Mouse (Mus musculus): ENCODE data around the gene Blzf1. TPM values are rescaled to one million over a fixed set of nuclear protein-coding genes. Genes with fewer than 3 reads are reported as not detected.

Blzf1 gene
- polyA plus RNA-seq (2011; ENCODE audit: insufficient read depth, insufficient read length, low replicate concordance, missing spikeins) = 3.7 and 7.4 TPM in 2 replicates

DNA sequence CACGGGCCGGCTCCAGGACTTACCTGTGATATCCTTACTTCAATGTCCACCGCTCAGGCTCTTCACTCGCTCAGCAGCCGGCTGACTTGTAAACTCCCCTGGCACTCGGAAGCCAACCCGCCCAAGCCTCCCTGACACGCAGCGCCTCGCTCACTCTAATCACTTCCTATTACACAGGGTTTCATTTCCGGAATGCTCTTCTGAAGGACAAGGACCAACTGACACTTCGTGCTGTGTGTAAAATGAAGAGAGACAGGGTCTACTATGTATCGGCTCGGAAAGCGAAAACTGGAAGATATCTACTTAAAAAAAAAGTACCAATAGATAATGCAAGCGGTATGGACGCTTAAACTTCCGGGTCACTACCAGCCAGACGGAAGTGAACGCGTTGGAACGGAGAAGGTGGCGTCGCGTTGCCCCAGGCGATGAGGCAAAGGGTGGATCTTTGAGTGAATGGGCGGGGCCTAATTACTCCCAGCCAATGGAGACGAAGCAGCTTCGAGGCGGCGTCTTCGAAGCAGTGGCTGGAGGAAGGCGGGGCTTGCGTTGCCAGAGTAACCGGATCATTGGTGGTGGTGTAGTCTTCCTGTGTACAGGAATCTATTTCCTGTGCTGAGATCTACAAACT is at the start of gene Blzf1:
Gene Blzf1 (minus strand): TSS at position 366 of the 628 bp plus-strand sequence.
- WGBS = under 1% methylated on average over 35 of the region's 35 CpGs
- Histone ChIP-seq H3K4me3 (replicated peaks; ENCODE audit: control insufficient read depth, low read depth, low read length) (peak within 1 kb of the TSS; percentile 87), H3K4me1 (ENCODE audit: control insufficient read depth, insufficient read depth, low read length) (peaks cover 1% of the 10 kb centered on the region; the same call in 1 of the 2 replicates), H3K27ac (ENCODE audit: control insufficient read depth, insufficient read depth, low read depth, low read length, poor library complexity) (peak within 1 kb of the TSS; percentile 56; the same call in 1 of the 2 replicates)
- TF ChIP-seq POLR2A (IDR thresholded peaks at IDR 0.05; ENCODE audit: borderline replicate concordance, control insufficient read depth, low read depth, low read length) (peak; percentile 62; the same call in 1 of the 2 replicates), CTCF (IDR thresholded peaks at IDR 0.05; ENCODE audit: control insufficient read depth, insufficient read depth, low read length) (0 out of 2 replicates have a peak, but pooled peaks have one; percentile 2)

DNA sequence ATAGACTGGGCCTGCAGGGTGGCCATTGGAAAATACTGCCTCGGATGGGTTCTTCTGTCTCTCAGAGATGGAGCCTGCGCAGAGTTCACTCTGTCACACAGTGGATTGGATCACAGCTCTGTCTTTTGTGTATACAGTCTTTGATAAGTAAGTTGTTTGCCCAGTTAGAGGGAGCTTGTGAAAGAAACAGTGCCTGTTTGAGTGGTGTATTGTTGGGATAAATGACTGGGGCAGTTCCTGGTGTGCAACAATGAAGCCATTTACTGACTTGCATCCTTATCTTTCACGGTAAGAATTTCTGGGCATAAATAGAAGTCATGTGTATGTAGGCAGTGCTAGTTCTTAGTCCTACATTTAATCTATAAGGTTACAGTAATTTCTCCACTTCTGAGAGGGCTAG is 46.2 kb upstream of the Blzf1 start:
- 85% methylated on average over 3 of the region's 3 CpGs for WGBS
- Histone ChIP-seq H3K4me3 (replicated peaks; ENCODE audit: control insufficient read depth, low read depth, low read length) (no peak overlapping the region), H3K4me1 (ENCODE audit: control insufficient read depth, insufficient read depth, low read length) (no peaks in the 10 kb centered on the region), H3K27ac (ENCODE audit: control insufficient read depth, insufficient read depth, low read depth, low read length, poor library complexity) (no peak overlapping the region)
- TF ChIP-seq POLR2A (IDR thresholded peaks at IDR 0.05; ENCODE audit: borderline replicate concordance, control insufficient read depth, low read depth, low read length) (no peak), CTCF (IDR thresholded peaks at IDR 0.05; ENCODE audit: control insufficient read depth, insufficient read depth, low read length) (no peak)

DNA sequence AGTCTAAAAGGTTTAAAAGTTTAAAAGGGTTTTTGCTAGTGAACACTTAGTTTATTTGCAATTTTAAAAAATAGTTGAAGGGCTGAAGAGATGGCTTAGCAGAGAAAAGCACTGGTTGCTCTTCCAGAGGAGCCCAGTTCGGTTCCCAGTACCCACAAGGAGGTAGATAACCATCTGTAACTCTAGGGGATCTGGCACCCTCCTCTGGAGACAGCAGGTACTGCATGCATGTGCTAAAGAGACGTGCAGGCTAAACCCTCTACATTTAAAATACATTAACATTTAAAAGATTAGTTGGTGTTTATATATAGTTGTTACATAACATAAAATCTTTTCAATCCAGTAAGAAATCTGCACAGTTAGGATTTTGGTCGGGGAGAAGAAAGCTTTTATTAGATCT is 34.9 kb upstream of the Blzf1 start:
- TF ChIP-seq CTCF (IDR thresholded peaks at IDR 0.05; ENCODE audit: control insufficient read depth, insufficient read depth, low read length) (peak; percentile 52; the same call in 1 of the 2 replicates), POLR2A (IDR thresholded peaks at IDR 0.05; ENCODE audit: borderline replicate concordance, control insufficient read depth, low read depth, low read length) (no peak)
- 78% methylated on average over 3 of the region's 3 CpGs for WGBS
- H3K4me3 ChIP-seq (replicated peaks; ENCODE audit: control insufficient read depth, low read depth, low read length) = no peak overlapping the region
- no peaks in the 10 kb centered on the region for H3K4me1 ChIP-seq (ENCODE audit: control insufficient read depth, insufficient read depth, low read length)
- H3K27ac ChIP-seq (ENCODE audit: control insufficient read depth, insufficient read depth, low read depth, low read length, poor library complexity) = no peak overlapping the region

DNA sequence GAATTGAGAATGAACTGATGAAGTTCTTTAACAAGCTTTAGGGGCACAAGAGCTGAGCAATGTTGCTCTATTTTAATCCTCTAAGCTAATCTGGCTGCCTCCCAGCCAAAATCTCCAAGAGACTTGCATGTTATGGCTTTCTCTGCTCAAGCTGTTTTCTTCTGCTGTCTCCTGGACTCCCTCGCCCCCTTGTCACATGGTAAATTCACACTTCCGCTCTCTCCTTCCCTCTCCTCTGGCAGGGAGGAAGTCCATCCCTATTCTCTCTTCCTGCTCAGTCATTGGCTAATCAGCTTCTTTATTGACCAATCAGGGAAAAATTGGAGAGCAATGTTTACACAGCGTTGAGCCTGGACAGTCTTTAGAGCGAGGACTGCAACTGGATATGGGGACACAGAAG is 28.6 kb upstream of the Blzf1 start:
- 79% methylated on average over 4 of the region's 4 CpGs for WGBS
- Histone ChIP-seq H3K27ac (ENCODE audit: control insufficient read depth, insufficient read depth, low read depth, low read length, poor library complexity) (no peak overlapping the region), H3K4me1 (ENCODE audit: control insufficient read depth, insufficient read depth, low read length) (no peaks in the 10 kb centered on the region; the same call in 1 of the 2 replicates), H3K4me3 (replicated peaks; ENCODE audit: control insufficient read depth, low read depth, low read length) (no peak overlapping the region)
- TF ChIP-seq POLR2A (IDR thresholded peaks at IDR 0.05; ENCODE audit: borderline replicate concordance, control insufficient read depth, low read depth, low read length) = no peak
- no peak for TF ChIP-seq CTCF (IDR thresholded peaks at IDR 0.05; ENCODE audit: control insufficient read depth, insufficient read depth, low read length)

DNA sequence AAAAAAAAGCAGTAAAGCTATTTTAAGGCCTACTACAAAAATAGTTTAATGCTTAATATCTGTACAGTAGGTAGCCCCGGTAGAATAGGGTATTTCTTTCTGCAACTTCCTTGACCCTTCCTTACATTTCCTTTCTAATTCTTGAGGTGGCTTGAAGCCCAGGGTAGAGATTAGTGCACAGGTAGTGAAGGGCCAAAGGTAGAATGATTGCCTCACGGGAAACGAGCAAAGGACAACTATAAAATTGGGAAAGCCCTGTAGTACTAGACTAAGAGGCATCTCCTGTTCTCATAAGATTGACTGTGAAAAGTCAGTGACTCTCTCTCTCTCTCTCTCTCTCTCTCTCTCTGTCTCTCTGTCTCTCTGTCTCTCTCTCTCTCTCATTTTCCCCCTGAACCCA is 28.1 kb upstream of the Blzf1 start:
- TF ChIP-seq POLR2A (IDR thresholded peaks at IDR 0.05; ENCODE audit: borderline replicate concordance, control insufficient read depth, low read depth, low read length) (no peak), CTCF (IDR thresholded peaks at IDR 0.05; ENCODE audit: control insufficient read depth, insufficient read depth, low read length) (no peak)
- H3K4me1 ChIP-seq (ENCODE audit: control insufficient read depth, insufficient read depth, low read length) = no peaks in the 10 kb centered on the region; the same call in 1 of the 2 replicates
- H3K4me3 ChIP-seq (replicated peaks; ENCODE audit: control insufficient read depth, low read depth, low read length) = no peak overlapping the region
- 73% methylated on average over 3 of the region's 3 CpGs for WGBS
- no peak overlapping the region for H3K27ac ChIP-seq (ENCODE audit: control insufficient read depth, insufficient read depth, low read depth, low read length, poor library complexity)

DNA sequence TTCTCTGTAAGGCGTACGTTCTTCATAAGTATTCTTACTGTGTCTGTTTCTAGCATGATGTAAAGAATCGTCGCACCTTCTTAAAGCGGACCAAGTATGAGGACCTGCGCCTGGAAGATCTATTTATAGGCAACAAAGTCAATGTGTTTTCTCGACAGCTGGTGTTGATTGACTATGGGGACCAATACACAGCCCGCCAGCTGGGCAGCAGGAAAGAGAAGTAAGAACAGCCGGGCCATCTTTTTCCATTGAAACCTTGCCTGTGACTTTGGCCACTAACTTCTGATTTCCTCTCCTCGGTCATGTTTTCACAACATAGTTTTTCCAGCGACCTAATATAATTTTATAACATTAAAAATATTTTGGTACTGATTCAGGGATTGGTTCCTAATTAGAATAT is 25.3 kb upstream of the Blzf1 start:
- 84% methylated on average over 11 of the region's 11 CpGs for WGBS
- no peak overlapping the region for H3K27ac ChIP-seq (ENCODE audit: control insufficient read depth, insufficient read depth, low read depth, low read length, poor library complexity)
- H3K4me1 ChIP-seq (ENCODE audit: control insufficient read depth, insufficient read depth, low read length) = no peaks in the 10 kb centered on the region; the same call in 1 of the 2 replicates
- TF ChIP-seq POLR2A (IDR thresholded peaks at IDR 0.05; ENCODE audit: borderline replicate concordance, control insufficient read depth, low read depth, low read length) (no peak), CTCF (IDR thresholded peaks at IDR 0.05; ENCODE audit: control insufficient read depth, insufficient read depth, low read length) (no peak)
- H3K4me3 ChIP-seq (replicated peaks; ENCODE audit: control insufficient read depth, low read depth, low read length) = no peak overlapping the region

DNA sequence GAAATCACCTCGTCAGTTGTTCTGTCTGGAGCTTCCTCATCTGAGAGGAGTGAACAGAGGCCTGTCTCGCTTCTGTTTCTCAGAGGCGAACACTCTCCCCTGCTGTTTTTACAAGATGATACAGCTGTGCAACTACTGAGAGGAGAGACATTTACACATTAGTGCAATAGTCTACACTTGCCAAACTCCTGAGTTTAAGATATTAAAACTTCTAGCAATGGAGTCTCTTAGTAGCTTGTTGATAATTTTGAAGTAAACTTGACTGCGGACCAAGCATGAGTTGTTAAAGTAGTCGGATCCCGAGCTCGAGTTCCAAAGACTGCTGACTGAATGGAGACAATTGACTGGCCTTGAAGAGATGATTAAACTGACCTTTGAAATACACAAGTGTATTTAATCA is 20.5 kb upstream of the Blzf1 start:
- H3K4me3 ChIP-seq (replicated peaks; ENCODE audit: control insufficient read depth, low read depth, low read length) = no peak overlapping the region
- 82% methylated on average over 7 of the region's 7 CpGs for WGBS
- H3K4me1 ChIP-seq (ENCODE audit: control insufficient read depth, insufficient read depth, low read length) = no peaks in the 10 kb centered on the region; the same call in none of the 2 replicates
- no peak overlapping the region for H3K27ac ChIP-seq (ENCODE audit: control insufficient read depth, insufficient read depth, low read depth, low read length, poor library complexity)
- TF ChIP-seq POLR2A (IDR thresholded peaks at IDR 0.05; ENCODE audit: borderline replicate concordance, control insufficient read depth, low read depth, low read length) = no peak
- no peak for TF ChIP-seq CTCF (IDR thresholded peaks at IDR 0.05; ENCODE audit: control insufficient read depth, insufficient read depth, low read length)

DNA sequence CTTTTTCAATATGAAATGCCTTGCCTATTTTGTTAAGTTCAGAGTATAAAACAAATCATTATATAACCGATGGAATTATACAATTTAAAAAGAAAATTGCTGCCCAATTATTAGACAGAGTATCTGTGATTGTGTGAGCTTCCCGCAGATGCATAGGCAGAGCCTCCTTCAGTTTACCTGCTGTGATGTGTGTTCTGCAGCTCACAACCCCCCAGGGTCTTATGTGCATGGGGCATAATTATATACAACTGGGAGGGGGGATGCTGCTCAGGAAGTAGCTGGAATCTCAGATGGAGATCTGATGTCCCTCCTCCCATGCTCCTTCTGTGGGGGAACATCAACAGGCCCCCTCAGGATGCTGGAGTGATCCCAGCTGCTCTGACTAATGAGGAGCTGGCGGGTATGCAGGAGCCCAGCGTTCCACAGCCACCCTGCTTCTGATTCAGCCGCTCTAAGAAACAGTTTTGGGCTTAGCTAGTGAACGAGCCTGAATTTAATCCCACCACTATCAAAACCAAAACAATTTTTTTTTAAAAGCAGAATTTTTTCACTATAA is 19.4 kb upstream of the Blzf1 start:
- no peak overlapping the region for H3K4me3 ChIP-seq (replicated peaks; ENCODE audit: control insufficient read depth, low read depth, low read length)
- H3K4me1 ChIP-seq (ENCODE audit: control insufficient read depth, insufficient read depth, low read length) = no peaks in the 10 kb centered on the region; the same call in none of the 2 replicates
- H3K27ac ChIP-seq (ENCODE audit: control insufficient read depth, insufficient read depth, low read depth, low read length, poor library complexity) = no peak overlapping the region
- 87% methylated on average over 6 of the region's 6 CpGs for WGBS
- no peak for TF ChIP-seq CTCF (IDR thresholded peaks at IDR 0.05; ENCODE audit: control insufficient read depth, insufficient read depth, low read length)
- no peak for TF ChIP-seq POLR2A (IDR thresholded peaks at IDR 0.05; ENCODE audit: borderline replicate concordance, control insufficient read depth, low read depth, low read length)

Measured in bone marrow, adult 2 months (tissue).